Mouse (Mus musculus): ENCODE results near the gene Itga2b. TPM values are rescaled to one million over a fixed set of nuclear protein-coding genes. Genes with fewer than 3 reads are reported as not detected.

Itga2b gene
- polyA plus RNA-seq (2014; fragmentation: Illumina TruSeq; extraction: RNeasy Lipid Tissue Mini Kit (QIAGEN cat#74804); ENCODE audit: low replicate concordance), result not detected

DNA sequence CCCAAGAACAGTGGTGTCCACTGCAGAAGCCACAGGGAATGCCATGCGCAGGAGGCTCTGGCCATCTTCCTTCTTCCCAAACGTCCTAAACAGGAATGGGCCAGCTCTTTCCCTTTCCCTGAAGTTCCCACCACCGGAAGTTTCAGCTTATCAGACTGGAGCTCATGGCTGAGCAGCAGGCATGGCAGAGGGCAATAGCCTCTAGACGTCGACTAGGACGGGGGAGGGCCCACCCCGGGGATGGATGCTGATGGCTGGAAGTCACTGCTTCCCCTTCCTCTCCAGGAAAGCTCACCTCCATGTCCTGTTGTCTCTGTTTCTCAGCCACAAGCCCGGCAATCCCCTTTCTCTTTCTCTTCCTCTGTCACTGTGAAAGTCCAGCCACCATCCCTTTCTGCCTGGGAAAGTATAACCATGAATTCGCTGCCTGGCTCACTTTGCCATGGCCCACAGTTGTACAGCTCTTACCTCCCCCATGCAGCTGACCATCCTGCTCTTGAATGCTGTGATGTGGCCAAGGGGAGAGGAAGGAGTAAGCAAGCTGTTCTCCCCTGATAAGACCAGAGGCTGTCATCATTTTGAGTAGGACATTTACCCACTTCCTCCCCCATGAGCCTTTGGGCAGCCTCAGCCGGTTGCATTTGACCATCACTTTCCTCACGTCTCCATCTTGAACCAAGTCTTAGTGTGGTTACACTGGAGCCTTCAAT lies at the start of gene Itga2b:
Gene Itga2b, minus strand, starts transcription at position 475 of the 710 bp plus-strand sequence.

DNA sequence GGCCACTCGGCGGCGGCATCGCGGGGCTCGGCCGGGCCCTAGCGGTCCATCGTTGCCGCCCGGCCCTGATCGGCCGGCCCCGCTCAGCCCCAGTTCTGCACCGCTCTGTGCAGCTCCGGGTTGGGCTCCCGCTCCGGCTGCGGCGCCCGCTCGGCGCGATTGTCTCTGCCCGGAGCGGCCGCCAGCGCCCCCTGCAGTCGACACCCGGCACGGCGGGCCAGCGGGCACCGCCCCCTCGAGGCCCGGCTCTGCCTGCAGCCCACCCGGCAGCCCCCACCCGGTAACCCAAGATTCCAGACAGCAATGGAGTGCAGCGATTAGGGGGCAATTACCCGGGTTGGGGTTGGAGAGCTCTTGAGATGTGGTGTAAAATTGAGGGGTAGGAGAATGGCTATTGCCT lies 22.4 kb downstream of the Itga2b start, which contains the start of gene Fam171a2:
Gene Fam171a2, minus strand, starts transcription at position 186 of the 400 bp plus-strand sequence.

DNA sequence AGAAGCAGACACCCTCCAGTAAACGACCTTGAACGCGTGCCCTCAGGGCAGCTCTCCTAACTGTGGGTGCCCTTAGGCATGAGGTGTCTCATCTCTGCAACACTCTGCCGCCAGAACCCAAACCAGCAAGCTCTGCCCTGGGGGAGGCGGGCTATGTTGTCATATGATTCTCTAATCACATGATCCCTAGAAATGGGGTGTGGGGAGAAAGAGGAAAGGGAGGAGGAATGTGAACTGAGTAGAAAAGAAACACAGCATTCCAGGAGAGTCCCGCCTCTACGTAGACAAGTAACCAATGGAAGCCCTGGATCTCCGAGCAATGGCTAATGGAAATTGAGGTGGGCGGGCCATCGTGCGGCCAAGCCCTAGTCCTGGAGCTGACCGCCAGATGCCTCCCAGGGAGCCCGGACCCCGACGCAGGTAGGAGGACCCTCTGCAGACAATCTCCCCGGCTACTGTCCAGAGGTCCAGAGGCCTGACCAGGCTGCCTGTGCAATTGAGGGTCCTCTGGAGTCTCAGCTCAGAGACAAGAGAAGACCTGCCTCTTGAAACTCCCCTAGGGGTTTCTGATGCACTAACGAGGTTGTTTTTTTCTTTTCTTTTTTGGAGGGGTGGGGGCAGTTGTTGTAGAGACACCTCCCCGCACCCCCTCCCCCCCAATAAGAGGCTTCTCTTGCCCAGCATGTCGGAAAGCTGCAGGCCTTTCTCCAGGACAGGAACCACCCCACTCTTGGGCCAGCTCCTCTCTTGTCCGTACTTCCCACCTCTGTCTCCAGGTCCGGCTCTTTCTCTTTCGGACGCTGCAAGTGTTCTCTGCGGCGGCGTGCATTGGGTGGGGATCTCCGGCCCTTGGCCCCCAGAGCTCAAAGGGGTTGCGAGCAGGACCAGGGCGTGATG lies 39.6 kb downstream of the Itga2b start, which contains the start of gene Grn:
Gene Grn, plus strand, starts transcription at position 195 of the 897 bp plus-strand sequence.

DNA sequence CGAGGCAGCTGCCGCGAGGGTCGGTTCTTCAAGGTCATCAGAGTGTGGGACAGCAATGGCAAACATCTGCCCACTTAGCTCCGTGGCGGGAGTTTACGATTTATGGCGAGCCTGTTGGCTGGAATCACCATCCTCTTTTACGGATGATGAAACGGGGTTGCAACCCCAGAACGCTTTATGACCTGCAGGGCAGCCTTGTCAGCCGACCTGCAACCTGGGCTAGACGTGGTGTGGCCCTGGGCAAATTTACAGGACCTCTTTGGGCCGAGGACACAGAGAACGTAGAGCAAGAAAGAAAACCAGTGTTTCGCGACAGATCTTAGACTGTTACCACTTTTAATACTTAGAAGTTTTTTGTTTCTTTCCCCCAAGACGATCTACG lies 62.1 kb downstream of the Itga2b start, which contains the start of gene Slc25a39:
Gene Slc25a39, minus strand, starts transcription at position 113 of the 382 bp plus-strand sequence.

Other genes starting within 250 kb of the Itga2b start
- gene Hdac5, start 240.0 kb downstream of the Itga2b start, polyA plus RNA-seq (2014; fragmentation: Illumina TruSeq; extraction: RNeasy Lipid Tissue Mini Kit (QIAGEN cat#74804); ENCODE audit: low replicate concordance), result 1.2 TPM
- gene BC030867, start 221.2 kb downstream of the Itga2b start, polyA plus RNA-seq (2014; fragmentation: Illumina TruSeq; extraction: RNeasy Lipid Tissue Mini Kit (QIAGEN cat#74804); ENCODE audit: low replicate concordance), result not detected
- gene Asb16, start 201.4 kb downstream of the Itga2b start, polyA plus RNA-seq (2014; fragmentation: Illumina TruSeq; extraction: RNeasy Lipid Tissue Mini Kit (QIAGEN cat#74804); ENCODE audit: low replicate concordance), result not detected
- gene Tmub2, start 185.2 kb downstream of the Itga2b start, polyA plus RNA-seq (2014; fragmentation: Illumina TruSeq; extraction: RNeasy Lipid Tissue Mini Kit (QIAGEN cat#74804); ENCODE audit: low replicate concordance), result 6.1 TPM
- gene Atxn7l3, start 173.5 kb downstream of the Itga2b start, polyA plus RNA-seq (2014; fragmentation: Illumina TruSeq; extraction: RNeasy Lipid Tissue Mini Kit (QIAGEN cat#74804); ENCODE audit: low replicate concordance), result 5.4 TPM
- 22.9 TPM for gene Ubtf, start 150.4 kb downstream of the Itga2b start, polyA plus RNA-seq (2014; fragmentation: Illumina TruSeq; extraction: RNeasy Lipid Tissue Mini Kit (QIAGEN cat#74804); ENCODE audit: low replicate concordance)
- not detected for gene Slc4a1, start 103.9 kb downstream of the Itga2b start, polyA plus RNA-seq (2014; fragmentation: Illumina TruSeq; extraction: RNeasy Lipid Tissue Mini Kit (QIAGEN cat#74804); ENCODE audit: low replicate concordance)
- not detected for gene Rundc3a, start 76.7 kb downstream of the Itga2b start, polyA plus RNA-seq (2014; fragmentation: Illumina TruSeq; extraction: RNeasy Lipid Tissue Mini Kit (QIAGEN cat#74804); ENCODE audit: low replicate concordance)
- 4.1 TPM for gene Slc25a39, start 62.2 kb downstream of the Itga2b start, polyA plus RNA-seq (2014; fragmentation: Illumina TruSeq; extraction: RNeasy Lipid Tissue Mini Kit (QIAGEN cat#74804); ENCODE audit: low replicate concordance)
- 2.2 TPM for gene Grn, start 39.8 kb downstream of the Itga2b start, polyA plus RNA-seq (2014; fragmentation: Illumina TruSeq; extraction: RNeasy Lipid Tissue Mini Kit (QIAGEN cat#74804); ENCODE audit: low replicate concordance)
- not detected for gene Fam171a2, start 22.4 kb downstream of the Itga2b start, polyA plus RNA-seq (2014; fragmentation: Illumina TruSeq; extraction: RNeasy Lipid Tissue Mini Kit (QIAGEN cat#74804); ENCODE audit: low replicate concordance)
- 26.5 TPM for gene Gpatch8, start 86.3 kb upstream of the Itga2b start, polyA plus RNA-seq (2014; fragmentation: Illumina TruSeq; extraction: RNeasy Lipid Tissue Mini Kit (QIAGEN cat#74804); ENCODE audit: low replicate concordance)
- 2.2 TPM for gene Gm11627, start 109.3 kb upstream of the Itga2b start, polyA plus RNA-seq (2014; fragmentation: Illumina TruSeq; extraction: RNeasy Lipid Tissue Mini Kit (QIAGEN cat#74804); ENCODE audit: low replicate concordance)
- gene Fzd2, start 134.3 kb upstream of the Itga2b start, polyA plus RNA-seq (2014; fragmentation: Illumina TruSeq; extraction: RNeasy Lipid Tissue Mini Kit (QIAGEN cat#74804); ENCODE audit: low replicate concordance), result 0.82 TPM
- not detected for gene Meioc, start 193.6 kb upstream of the Itga2b start, polyA plus RNA-seq (2014; fragmentation: Illumina TruSeq; extraction: RNeasy Lipid Tissue Mini Kit (QIAGEN cat#74804); ENCODE audit: low replicate concordance)
- 28.0 TPM for gene Ccdc43, start 227.7 kb upstream of the Itga2b start, polyA plus RNA-seq (2014; fragmentation: Illumina TruSeq; extraction: RNeasy Lipid Tissue Mini Kit (QIAGEN cat#74804); ENCODE audit: low replicate concordance)

Measured in small intestine, adult 10 weeks (tissue).